In genomic region chr2:78998637-78999036, GRCm38 (mm10) we compare ENCODE assay signal across 26 mouse cellular contexts.
"Had no signal": no experiment of that assay in that cellular context is flagged by ENCODE, and none has a peak within 500 bp of the region (broad histone marks: within the 10 kb centered on the region; RNA-seq: fewer than 3 reads in every experiment).

No protein-coding gene starts in this region.

- H3K27me3 ChIP-seq: heart, embryonic 13.5 days; heart, embryonic 15.5 days; hindbrain, embryonic 13.5 days; hindbrain, embryonic 15.5 days; intestine, embryonic 15.5 days; limb, embryonic 12.5 days; liver, embryonic 13.5 days had no signal

- H3K27ac ChIP-seq: heart, adult 2 months; heart, embryonic 13.5 days; heart, embryonic 15.5 days; hindbrain, embryonic 13.5 days; hindbrain, embryonic 15.5 days; hindbrain, postnatal 0 days; intestine, embryonic 15.5 days; limb, embryonic 10.5 days; limb, embryonic 12.5 days; liver, embryonic 13.5 days had no signal

- H3K4me3 ChIP-seq: heart, adult 2 months; heart, embryonic 13.5 days; heart, embryonic 15.5 days; hindbrain, embryonic 13.5 days; hindbrain, embryonic 15.5 days; intestine, embryonic 15.5 days; limb, embryonic 10.5 days; limb, embryonic 12.5 days; liver, embryonic 13.5 days had no signal

- H3K4me2 ChIP-seq: heart, embryonic 11.5 days; heart, embryonic 13.5 days; heart, embryonic 15.5 days; hindbrain, embryonic 13.5 days; hindbrain, embryonic 15.5 days; intestine, embryonic 15.5 days; limb, embryonic 12.5 days; liver, embryonic 11.5 days; liver, embryonic 13.5 days had no signal

- H3K9ac ChIP-seq: heart, embryonic 13.5 days; heart, embryonic 15.5 days; hindbrain, embryonic 13.5 days; hindbrain, embryonic 15.5 days; intestine, embryonic 15.5 days; limb, embryonic 12.5 days; liver, embryonic 13.5 days had no signal

- H3K36me3 ChIP-seq: heart, embryonic 13.5 days; heart, embryonic 15.5 days; hindbrain, embryonic 13.5 days; hindbrain, embryonic 15.5 days; intestine, embryonic 15.5 days; limb, embryonic 10.5 days; limb, embryonic 12.5 days; liver, embryonic 13.5 days had no signal

- DNase-seq: gastrocnemius, postnatal 14 days; gastrocnemius, postnatal 36 days; heart, adult 11 months; heart, adult 2 months; heart, postnatal 14 days; heart, postnatal 36 days; kidney, adult 18-20 months; kidney, adult 8-10 months; kidney, postnatal 10 days; kidney, postnatal 25 days; kidney, postnatal 4 days; layer of hippocampus, adult 9-11 months; layer of hippocampus, postnatal 36 days; liver; liver, embryonic 13.5 days had no signal

- H3K4me1 ChIP-seq: heart, embryonic 13.5 days; heart, embryonic 15.5 days; hindbrain, embryonic 13.5 days; hindbrain, embryonic 15.5 days; intestine, embryonic 15.5 days; limb, embryonic 12.5 days; liver, embryonic 13.5 days had no signal

- H3K9me3 ChIP-seq: heart, embryonic 13.5 days; heart, embryonic 15.5 days; hindbrain, embryonic 13.5 days; hindbrain, embryonic 15.5 days; intestine, embryonic 15.5 days; limb, embryonic 10.5 days; limb, embryonic 12.5 days; liver, embryonic 13.5 days had no signal

- ATAC-seq: hindbrain, postnatal 0 days; intestine, postnatal 0 days had no signal
